Mouse (Mus musculus): ENCODE measurements around the gene Dusp19. TPM values are rescaled to one million over a fixed set of nuclear protein-coding genes. Genes with fewer than 3 reads are reported as not detected.

Dusp19 gene
- 4.2 to 7.0 TPM (median 5.0 TPM) in 4 replicates for total RNA-seq (2023)

DNA sequence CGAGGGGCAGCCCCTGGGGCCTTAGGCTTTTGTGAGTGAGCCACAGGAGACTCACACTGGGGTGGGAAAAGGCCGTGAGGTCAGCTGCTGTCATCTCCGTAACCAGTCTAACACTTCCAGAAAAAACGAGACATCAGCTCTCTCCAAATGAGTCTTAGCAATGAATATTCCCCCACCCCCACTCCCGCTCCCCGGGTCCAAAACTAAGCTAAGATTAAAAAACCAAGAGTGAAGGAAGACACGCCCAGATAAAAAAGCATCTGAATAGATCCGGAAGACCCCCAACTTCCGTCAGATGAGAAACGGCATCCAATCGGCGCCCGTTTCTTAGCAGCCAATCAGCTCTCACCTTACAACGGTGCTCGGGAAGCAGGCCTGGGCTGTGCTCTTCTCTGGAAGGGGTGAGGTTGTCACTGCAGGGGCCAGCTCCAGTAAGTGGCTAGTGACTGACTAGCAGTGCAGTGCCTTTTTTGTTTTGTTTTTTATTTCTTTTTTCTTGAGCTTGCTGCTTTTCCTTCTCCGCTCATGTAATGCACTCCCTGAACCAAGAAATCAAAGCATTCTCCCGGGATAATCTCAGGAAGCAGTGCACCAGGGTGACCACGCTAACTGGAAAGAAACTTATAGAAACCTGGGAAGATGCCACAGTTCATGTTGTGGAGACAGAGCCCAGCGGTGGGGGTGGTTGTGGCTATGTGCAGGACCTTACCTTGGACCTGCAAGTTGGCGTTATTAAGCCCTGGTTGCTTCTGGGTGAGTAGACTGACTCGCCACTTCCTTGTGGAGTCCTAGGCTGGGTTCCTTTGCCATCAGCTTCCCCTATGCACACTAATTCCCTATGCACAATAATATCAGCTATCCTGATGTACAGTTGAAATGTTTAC is at the start of gene Dusp19, which contains the start of gene Nup35:
Dusp19 (plus strand) TSS at position 192 of the 884 bp plus-strand sequence.
Nup35 (plus strand) TSS at position 383 of the 884 bp plus-strand sequence.

DNA sequence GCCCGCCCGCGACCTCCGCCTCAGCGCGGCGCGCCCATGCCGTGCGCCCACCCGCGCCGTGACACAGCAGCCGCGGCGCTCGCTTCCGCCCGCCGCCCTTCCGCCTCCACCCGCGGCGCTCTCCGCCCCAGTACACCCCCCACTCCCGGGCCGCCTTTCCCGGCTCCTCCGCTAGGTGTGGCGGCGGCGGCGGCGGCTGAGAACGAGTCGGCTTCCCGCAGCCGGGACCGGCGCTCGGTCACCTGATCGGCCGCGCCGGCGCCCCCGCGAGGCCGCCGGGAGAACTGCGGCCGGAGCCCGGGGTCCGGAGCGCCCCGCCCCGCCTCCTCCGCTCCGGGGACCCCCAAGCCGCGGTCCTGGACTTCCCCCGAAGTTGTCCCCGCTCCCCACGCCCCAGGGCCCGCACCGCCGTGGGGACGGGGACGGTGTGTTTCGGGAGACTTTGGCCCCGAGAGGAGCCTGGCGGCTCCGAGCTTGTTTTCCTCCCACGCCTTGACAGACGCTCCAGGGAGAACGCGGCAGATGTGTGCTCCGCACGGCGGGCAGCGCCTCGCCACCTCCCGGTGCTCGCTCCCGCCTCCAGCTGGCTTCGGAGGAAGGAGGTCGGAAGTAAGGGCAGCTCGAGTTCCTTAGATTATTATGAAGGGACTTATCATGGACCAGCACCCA is 35.7 kb upstream of the Dusp19 start, which contains the start of gene Nckap1:
Nckap1 (minus strand) TSS at position 338 of the 669 bp plus-strand sequence.

Other genes starting within 250 kb of the Dusp19 start
- not detected in 4 replicates for gene Frzb, start 169.4 kb upstream of the Dusp19 start, total RNA-seq (2023)
- gene Nckap1, start 35.7 kb upstream of the Dusp19 start, total RNA-seq (2023) = 0.20 to 0.25 TPM in 2 of 4 replicates, not detected in the others
- gene Nup35, start 191 bp downstream of the Dusp19 start, total RNA-seq (2023) = 15.1 to 19.9 TPM (median 17.8 TPM) in 4 replicates